Mouse (Mus musculus): ENCODE results near the gene Jup. TPM values are rescaled to one million over a fixed set of nuclear protein-coding genes. Genes with fewer than 3 reads are reported as not detected.
"Not testable (repeated sequence)": the region's sequence is repeated elsewhere in the genome, so short reads cannot be mapped to it uniquely, and the experiment has no call there.

Jup gene
- total RNA-seq, 2 experiments from 2014 or later = 34.1 to 35.6 TPM

DNA sequence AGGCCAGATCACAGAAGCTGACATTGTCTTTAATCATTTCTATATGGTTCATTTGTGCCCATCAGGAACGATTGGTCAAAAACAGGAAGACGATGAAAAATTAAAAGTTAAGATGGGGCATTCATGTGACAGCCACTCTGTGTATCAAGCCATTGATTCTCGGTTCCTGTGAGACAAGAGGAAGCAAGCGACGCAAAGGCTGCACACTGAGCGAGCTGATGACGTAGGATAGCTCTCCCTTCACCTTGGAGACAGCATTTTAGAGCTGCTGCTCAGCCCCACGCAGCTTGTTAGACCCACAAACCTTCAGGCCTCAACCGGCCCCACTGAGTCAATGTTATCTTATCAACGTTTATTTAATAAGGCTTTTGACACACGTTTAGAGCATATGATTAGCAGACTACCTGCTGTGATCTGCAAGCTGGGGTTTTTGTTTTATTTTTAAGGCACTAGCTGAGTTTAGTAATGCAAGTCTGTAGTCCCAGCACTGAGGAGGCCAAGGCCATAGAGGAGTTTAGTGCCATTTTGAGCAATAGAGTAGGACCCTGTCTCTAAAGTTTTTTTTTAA, 72.4 kb downstream of the Jup start:
- TF ChIP-seq CTCF (conservative IDR thresholded peaks at IDR 0.05) = no peak
- peak overlapping the region; percentile 46 for H3K27ac ChIP-seq
- no peak for DNase-seq (ENCODE audit: low spot score in 2 of 2)
- no peak overlapping the region for H3K4me3 ChIP-seq

DNA sequence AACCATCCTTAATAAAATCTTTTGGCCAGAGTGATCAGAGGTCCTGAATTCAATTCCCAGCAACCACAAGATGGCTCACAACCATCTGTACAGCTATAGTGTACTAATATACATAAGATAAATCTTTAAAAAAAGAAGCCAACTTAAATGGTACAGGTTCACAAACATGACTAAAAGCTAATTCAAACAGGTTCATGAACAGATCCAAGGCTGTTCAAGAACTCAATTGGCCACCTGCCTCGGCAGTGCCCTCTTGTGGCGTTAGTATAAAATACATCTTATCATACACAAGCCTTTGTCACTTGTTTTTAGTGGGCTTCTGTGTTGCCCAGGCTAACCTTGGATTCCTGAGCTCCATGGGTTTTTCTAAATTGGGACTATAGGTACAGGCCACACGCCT, 74.0 kb downstream of the Jup start:
- H3K4me3 ChIP-seq = no peak overlapping the region
- DNase-seq (ENCODE audit: low spot score in 2 of 2) = peak in 1 of 2 experiments; percentile 66

DNA sequence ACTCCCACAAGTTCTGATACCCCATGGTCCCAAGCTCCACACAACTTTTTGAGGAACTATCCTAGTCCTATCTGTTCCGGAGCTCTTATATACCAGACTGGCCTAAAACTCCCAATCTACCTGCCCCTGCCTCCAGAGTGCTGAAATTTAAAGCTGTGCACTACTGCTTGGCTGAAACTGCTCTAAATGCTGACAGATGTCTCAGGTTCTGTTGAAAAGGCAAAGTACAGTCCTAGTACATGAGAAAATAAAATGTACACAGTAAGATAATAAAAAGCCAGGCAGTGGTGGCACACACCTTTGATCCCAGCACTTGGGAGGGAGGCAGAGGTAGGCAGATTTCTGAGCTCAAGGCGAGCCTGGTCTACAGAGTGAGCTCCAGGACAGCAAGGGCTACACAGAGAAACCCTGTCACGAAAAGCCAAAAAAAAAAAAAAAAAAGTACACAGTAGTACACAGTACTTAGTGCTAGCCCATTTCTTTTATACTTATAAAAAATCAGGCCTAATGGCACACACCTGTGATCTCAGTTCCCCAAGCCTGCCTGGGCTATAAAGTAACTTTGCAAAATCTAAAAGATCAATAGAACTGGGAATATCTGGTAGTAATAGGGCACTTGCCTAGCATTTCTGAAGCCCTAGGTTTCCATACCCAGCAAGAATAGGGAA, 74.8 kb downstream of the Jup start:
- DNase-seq (ENCODE audit: low spot score in 2 of 2) = no peak

More for the DNA sequence above, 74.0 kb downstream of the Jup start:
- no peak overlapping the region for H3K27ac ChIP-seq
- TF ChIP-seq CTCF (conservative IDR thresholded peaks at IDR 0.05) = peak; percentile 89

DNA sequence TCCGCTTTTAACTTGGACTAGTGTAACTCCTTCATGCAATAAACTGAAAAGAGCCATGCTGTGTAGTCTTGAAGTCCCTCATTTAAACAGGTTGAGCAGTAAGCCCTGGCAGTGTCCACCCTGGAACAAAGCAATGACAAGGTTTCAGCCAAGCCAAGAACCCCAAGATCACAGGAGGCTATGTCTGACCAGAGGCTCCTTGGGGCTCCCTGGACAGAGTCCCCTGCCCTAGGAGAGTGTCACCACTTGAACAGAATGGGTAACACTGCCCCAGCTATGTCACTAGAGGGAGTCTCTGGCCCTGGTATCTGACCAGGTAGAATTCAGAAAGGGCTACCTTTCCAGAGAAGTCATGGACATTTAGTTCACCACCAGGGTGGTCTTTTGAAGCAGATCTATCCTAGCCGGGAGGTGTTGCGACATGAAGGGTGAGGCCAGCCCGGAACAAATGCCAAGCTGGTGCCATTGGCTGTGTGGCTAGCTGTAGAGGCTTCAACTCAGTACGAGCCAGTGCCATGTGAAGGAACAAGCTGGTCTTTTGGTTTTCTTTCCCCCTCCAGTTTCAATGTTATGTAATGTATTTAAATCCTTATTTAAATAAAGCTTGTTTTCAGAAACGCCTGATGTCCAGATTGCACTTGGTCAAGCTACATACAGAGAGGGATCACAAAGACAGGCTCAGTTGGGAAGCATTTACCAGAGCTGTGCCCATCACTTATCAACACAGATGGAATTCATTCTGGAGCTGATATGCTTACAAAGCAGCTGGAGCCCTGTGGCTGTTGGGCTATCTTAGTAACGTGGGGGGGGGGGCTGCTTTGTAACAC, 75.9 kb downstream of the Jup start:
- H3K4me3 ChIP-seq = peak overlapping the region; percentile 9; the same call in 1 of the 2 replicates
- peak; percentile 48 for TF ChIP-seq CTCF (conservative IDR thresholded peaks at IDR 0.05)
- not testable (repeated sequence) for H3K27ac ChIP-seq; DNase-seq (ENCODE audit: low spot score in 2 of 2)

More for the DNA sequence above, 74.8 kb downstream of the Jup start:
- Histone ChIP-seq H3K4me3 (no peak overlapping the region), H3K27ac (no peak overlapping the region)
- no peak for TF ChIP-seq CTCF (conservative IDR thresholded peaks at IDR 0.05)

- Histone ChIP-seq H3K4me3 (peak overlapping the region; percentile 96), H3K27ac (peak overlapping the region; percentile 100)
- DNase-seq (ENCODE audit: low spot score in 2 of 2) = not testable (repeated sequence)
These were observed 76.7 kb downstream of the Jup start for GRCm38 (mm10) chr11:100320701-100321410.

GRCm38 (mm10) chr11:100320172-100320630, 77.4 kb downstream of the Jup start:
- DNase-seq (ENCODE audit: low spot score in 2 of 2) = peak; percentile 94 to 95
- peak overlapping the region; percentile 100 for H3K27ac ChIP-seq
- peak; percentile 27; the same call in 1 of the 2 replicates for TF ChIP-seq CTCF (conservative IDR thresholded peaks at IDR 0.05)
- H3K4me3 ChIP-seq = peak overlapping the region; percentile 96

- H3K27ac ChIP-seq = peak within 1 kb of the TSS; percentile 100
- TF ChIP-seq CTCF (conservative IDR thresholded peaks at IDR 0.05) = peak; percentile 26; the same call in 1 of the 2 replicates
- DNase-seq (ENCODE audit: low spot score in 2 of 2) = peak; percentile 100
- peak within 1 kb of the TSS; percentile 96 for H3K4me3 ChIP-seq
These were observed 77.9 kb downstream of the Jup start, which contains the start of gene Eif1 for GRCm38 (mm10) chr11:100319492-100320171. Gene Eif1 (plus strand): TSS chr11:100319885.

Small RNA genes lying within 50 kb of the gene (microRNA-seq; reads per million reads assigned to microRNA genes)
- 0 reads per million in 2 experiments for gene Gm27374

Other genes with a start within 250 kb of the Jup start
- not detected for gene Krt19, start 249.1 kb downstream of the Jup start, total RNA-seq (2021)
- 1 to 10 TPM; 3.6 to 3.7 TPM for gene Krt9, start 204.5 kb downstream of the Jup start, total RNA-seq (2021)
- gene Krt14, start 190.2 kb downstream of the Jup start, total RNA-seq (2021) = not detected
- gene Krt16, start 148.9 kb downstream of the Jup start, total RNA-seq (2021) = not detected
- gene Krt17, start 136.7 kb downstream of the Jup start, total RNA-seq (2021) = not detected
- not detected for gene Krt42, start 127.9 kb downstream of the Jup start, total RNA-seq (2021)
- 100 to 1,000 TPM; 713 to 750 TPM for gene Eif1, start 77.9 kb downstream of the Jup start, total RNA-seq (2021)
- gene Gast, start 63.4 kb downstream of the Jup start, total RNA-seq (2021) = not detected
- gene Hap1, start 41.6 kb downstream of the Jup start, total RNA-seq (2021) = 100 to 1,000 TPM; 169 to 174 TPM
- 1 to 10 TPM; 9.4 to 9.5 TPM for gene P3h4, start 17.1 kb upstream of the Jup start, total RNA-seq (2021)
- gene Fkbp10, start 17.9 kb upstream of the Jup start, total RNA-seq (2021) = 1 to 10 TPM; 4.4 to 5.8 TPM
- gene Nt5c3b, start 44.0 kb upstream of the Jup start, total RNA-seq (2021) = 10 to 100 TPM; 58.4 to 58.7 TPM
- 1 to 10 TPM in 1 of 2 experiments, under 1 TPM in 1; 0.64 to 1.4 TPM for gene Klhl10, start 44.2 kb upstream of the Jup start, total RNA-seq (2021)
- 100 to 1,000 TPM; 119 to 121 TPM for gene Klhl11, start 75.0 kb upstream of the Jup start, total RNA-seq (2021)
- gene Acly, start 130.2 kb upstream of the Jup start, total RNA-seq (2021) = 100 to 1,000 TPM; 103 to 117 TPM
- 1 to 10 TPM; 1.3 to 1.7 TPM for gene Ttc25, start 147.8 kb upstream of the Jup start, total RNA-seq (2021)
- 100 to 1,000 TPM; 168 to 183 TPM for gene Cnp, start 177.1 kb upstream of the Jup start, total RNA-seq (2021)
- 10 to 100 TPM; 11.8 to 13.1 TPM for gene Nkiras2, start 221.5 kb upstream of the Jup start, total RNA-seq (2021)
- gene Dnajc7, start 222.4 kb upstream of the Jup start, total RNA-seq (2021) = 100 to 1,000 TPM; 242 to 257 TPM